Mouse (Mus musculus) midbrain, postnatal 0 days (tissue): Measurements from ENCODE around the gene Spire2. TPM values are rescaled to one million over a fixed set of nuclear protein-coding genes. Genes with fewer than 3 reads are reported as not detected.
A peak's percentile ranks its signal among the peaks of the same experiment; 100 is the strongest.

Source experiments
- ATAC-seq: fragments of 200-750 bp; cut with Nextera tagmentation; 2 replicates; pipeline ENCODE4 v1.8.0; 2017; ENCODE audit warnings: moderate number of reproducible peaks, mild to moderate bottlenecking, moderate TSS enrichment, moderate library complexity; ENCODE audit not compliant: low FRiP score
- DNase-seq: peaks from one replicate; pipeline ENCODE4 v3.0.0-alpha.2; 2015; ENCODE audit warnings: low spot score
- H3K27ac ChIP-seq: fragments of 300-500 bp; sonication (generic); 2 replicates; pipeline ENCODE4 v1.5.1; 2014; ENCODE audit warnings: low read depth, mild to moderate bottlenecking, low read length, mixed read lengths
- H3K27me3 ChIP-seq: fragments of 300-500 bp; sonication (generic); 2 replicates; pipeline ENCODE4 v1.6.1; 2014; ENCODE audit warnings: low read length, control low read depth, mixed read lengths; ENCODE audit not compliant: insufficient read depth
- H3K36me3 ChIP-seq: fragments of 300-500 bp; sonication (generic); 2 replicates; pipeline ENCODE4 v1.6.1; 2014; ENCODE audit warnings: low read length, control low read depth, mixed read lengths; ENCODE audit not compliant: insufficient read depth
- H3K4me1 ChIP-seq: fragments of 300-500 bp; sonication (generic); 2 replicates; pipeline ENCODE4 v1.6.1; 2014; ENCODE audit warnings: mild to moderate bottlenecking, control low read depth, antibody characterized with exemption, low read length, mixed read lengths; ENCODE audit not compliant: insufficient read depth
- H3K4me2 ChIP-seq: fragments of 300-500 bp; sonication (generic); 2 replicates; pipeline ENCODE4 v1.6.1; 2014; ENCODE audit warnings: low read depth, mild to moderate bottlenecking, low read length, mixed read lengths; ENCODE audit not compliant: poor library complexity, severe bottlenecking
- H3K4me3 ChIP-seq: fragments of 300-500 bp; sonication (generic); 2 replicates; pipeline ENCODE4 v1.5.1; 2014; ENCODE audit warnings: low read depth, mild to moderate bottlenecking, low read length, moderate library complexity
- H3K9ac ChIP-seq: fragments of 300-500 bp; sonication (generic); replicated peaks from 2 replicates; pipeline ENCODE4 v1.6.1; 2014; ENCODE audit warnings: mild to moderate bottlenecking, low read length, moderate library complexity, mixed read lengths; ENCODE audit not compliant: poor library complexity, severe bottlenecking
- H3K9me3 ChIP-seq: fragments of 300-500 bp; sonication (generic); 2 replicates; pipeline ENCODE4 v1.6.1; 2016; ENCODE audit warnings: low read length, control low read depth
- CTCF ChIP-seq: IDR thresholded peaks from 2 replicates; pipeline ENCODE4 v1.5.1; 2016; ENCODE audit warnings: antibody characterized with exemption, mild to moderate bottlenecking
- WGBS: fragments of 180-500 bp; shearing (Covaris S2); extraction: QIAGEN DNeasy Blood & Tissue Kit; methylation state at CpG from one replicate; pipeline ENCODE4 v1.1.7; 2014; 5-methylcytosine and 5-hydroxymethylcytosine counted together
- polyA plus RNA-seq: library from polyadenylated mRNA; unstranded; fragments of >200 nt; fragmentation: Nextera tagmentation; extraction: Ambion mirVana; gene quantifications from 2 replicates; pipeline ENCODE4 v1.2.1, GENCODE M21; 2015
- total RNA-seq: library from RNA; depleted of rRNA; stranded (reverse); fragments of >200 nt; gene quantifications from 2 replicates; pipeline ENCODE4 v1.2.3, GENCODE M21; 2014

Gene Spire2
- total and polyA plus RNA-seq, 2 experiments from 2014 or later: 28.0 to 44.1 TPM

DNA sequence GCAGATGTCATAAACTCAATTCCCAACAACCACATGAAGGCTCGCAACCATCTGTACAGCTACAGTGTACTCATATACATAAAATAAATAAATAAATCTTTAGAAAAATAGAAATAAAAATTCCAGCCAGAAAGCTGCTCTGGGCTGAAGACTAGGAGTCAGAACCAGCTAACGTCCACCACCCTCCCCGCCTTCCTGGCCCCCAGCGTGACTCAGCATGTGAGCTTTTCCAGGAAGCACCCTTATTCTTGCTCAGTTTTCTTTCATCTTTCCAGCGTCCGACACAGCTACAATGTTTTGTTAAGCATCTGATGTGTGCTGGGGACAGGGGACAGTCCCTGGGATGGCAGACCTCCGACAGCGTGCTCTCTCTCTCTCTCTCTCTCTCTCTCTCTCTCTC lies 12.6 kb downstream of the Spire2 start:
- 87% methylated on average over 8 of the region's 8 CpGs for WGBS

DNA sequence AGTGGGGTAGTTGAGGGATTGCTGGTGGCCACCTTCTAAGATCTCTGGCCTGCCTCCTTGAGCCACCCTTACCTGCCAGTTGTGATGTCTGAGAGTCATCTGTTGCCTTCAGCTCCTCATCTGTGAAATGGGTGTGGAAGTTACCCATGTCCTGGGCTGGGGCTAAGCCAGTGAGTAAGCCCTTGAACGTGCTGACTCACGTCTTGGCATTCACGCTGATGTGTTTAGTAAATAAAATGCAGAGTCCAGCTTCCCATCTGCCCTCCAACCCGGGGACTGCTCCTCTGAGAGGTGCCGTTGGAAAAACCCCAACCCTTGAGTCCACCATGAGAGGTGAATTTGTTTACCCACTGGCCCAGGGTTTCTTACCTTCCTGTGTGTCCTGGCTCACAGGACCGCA lies 13.3 kb downstream of the Spire2 start:
- Histone ChIP-seq H3K4me1 (no peaks in the 10 kb centered on the region), H3K27me3 (no peaks in the 10 kb centered on the region), H3K9me3 (no peaks in the 10 kb centered on the region), H3K4me2 (no peak overlapping the region), H3K36me3 (peaks cover 8% of the 10 kb centered on the region; the same call in 1 of the 2 replicates), H3K27ac (no peak overlapping the region), H3K4me3 (no peak overlapping the region), H3K9ac (no peak overlapping the region)
- WGBS: 85% methylated on average over 6 of the region's 6 CpGs
- DNase-seq (no peak), ATAC-seq (no peak)
- TF ChIP-seq CTCF: no peak

More for the DNA sequence above, 12.6 kb downstream of the Spire2 start:
- Histone ChIP-seq H3K4me2 (no peak overlapping the region), H3K27ac (no peak overlapping the region), H3K4me1 (no peaks in the 10 kb centered on the region), H3K9me3 (no peaks in the 10 kb centered on the region), H3K27me3 (no peaks in the 10 kb centered on the region), H3K4me3 (no peak overlapping the region), H3K36me3 (peaks cover 8% of the 10 kb centered on the region; the same call in 1 of the 2 replicates), H3K9ac (no peak overlapping the region)
- TF ChIP-seq CTCF: no peak
- ATAC-seq: no peak
- no peak for DNase-seq

GRCm38 (mm10) chr8:123347293-123347692 lies 14.8 kb downstream of the Spire2 start:
- no peaks in the 10 kb centered on the region for H3K4me1 ChIP-seq
- no peak overlapping the region for H3K27ac ChIP-seq
- H3K4me3 ChIP-seq: no peak overlapping the region
- no peak for DNase-seq
- H3K9me3 ChIP-seq: no peaks in the 10 kb centered on the region
- H3K4me2 ChIP-seq: no peak overlapping the region
- peaks cover 8% of the 10 kb centered on the region; the same call in 1 of the 2 replicates for H3K36me3 ChIP-seq
- H3K9ac ChIP-seq: no peak overlapping the region
- H3K27me3 ChIP-seq: no peaks in the 10 kb centered on the region
- no peak for ATAC-seq
- 74% methylated on average over 2 of the region's 2 CpGs for WGBS
- no peak for TF ChIP-seq CTCF

DNA sequence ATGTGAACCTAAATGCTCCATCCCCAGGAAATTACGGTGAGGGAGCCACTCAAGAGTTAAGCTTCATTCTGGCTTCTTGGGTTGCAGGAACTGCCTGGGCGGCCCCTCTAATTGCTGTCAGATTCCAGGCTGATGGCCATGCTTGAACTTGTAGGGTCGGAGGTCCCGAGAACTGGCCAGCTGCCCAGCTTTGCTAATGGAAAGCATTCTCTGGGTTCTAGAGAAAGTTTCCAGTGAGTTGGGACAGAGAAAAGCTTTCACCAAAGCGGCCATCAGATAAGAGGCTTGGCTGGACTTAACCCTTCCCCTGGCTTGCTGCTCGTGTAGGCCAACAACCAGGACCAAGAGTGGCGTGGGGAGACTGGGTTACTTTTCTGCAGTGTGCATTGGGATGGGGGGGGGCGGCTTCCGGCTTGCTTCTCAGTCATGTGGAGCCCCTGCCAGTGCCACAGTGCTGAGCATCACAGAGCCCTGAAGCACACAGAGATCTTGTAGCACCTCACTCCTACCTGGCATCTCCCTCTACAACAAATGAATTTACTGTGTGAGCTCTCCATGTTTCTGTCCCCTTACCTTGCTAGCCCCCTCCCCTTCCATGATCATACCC lies 15.8 kb downstream of the Spire2 start:
- TF ChIP-seq CTCF: no peak
- H3K27me3 ChIP-seq: no peaks in the 10 kb centered on the region
- WGBS: 65% methylated on average over 9 of the region's 9 CpGs
- H3K9me3 ChIP-seq: no peaks in the 10 kb centered on the region
- no peak overlapping the region for H3K9ac ChIP-seq
- no peak overlapping the region for H3K27ac ChIP-seq
- peaks cover 8% of the 10 kb centered on the region; the same call in 1 of the 2 replicates for H3K36me3 ChIP-seq
- H3K4me3 ChIP-seq: no peak overlapping the region
- peak; percentile 63 for DNase-seq
- no peaks in the 10 kb centered on the region for H3K4me1 ChIP-seq
- no peak for ATAC-seq
- no peak overlapping the region for H3K4me2 ChIP-seq

DNA sequence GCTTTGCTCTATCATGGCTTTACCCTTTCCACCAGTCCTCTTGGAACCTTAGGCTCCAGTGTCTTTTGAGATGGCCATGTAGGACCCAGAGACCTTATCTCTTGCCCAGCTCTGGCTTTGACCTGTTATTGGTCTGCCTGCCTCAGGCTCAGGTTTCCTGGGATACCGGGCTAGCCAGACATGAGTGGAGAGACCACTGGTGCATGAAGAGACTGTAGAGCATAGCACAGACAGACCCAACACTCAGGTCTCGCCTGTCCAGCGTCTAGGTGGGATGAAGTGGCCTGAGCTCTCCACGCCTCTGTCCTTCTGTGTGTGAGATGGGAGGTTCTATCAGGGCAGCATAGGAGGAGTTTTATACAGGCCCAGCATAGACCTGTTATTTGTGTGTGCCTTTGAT lies 16.6 kb downstream of the Spire2 start:
- WGBS: 75% methylated on average over 4 of the region's 4 CpGs
- ATAC-seq (no peak), DNase-seq (no peak)
- no peaks in the 10 kb centered on the region for H3K4me1 ChIP-seq
- H3K4me2 ChIP-seq: no peak overlapping the region
- H3K27me3 ChIP-seq: no peaks in the 10 kb centered on the region
- no peaks in the 10 kb centered on the region for H3K9me3 ChIP-seq
- H3K27ac ChIP-seq: no peak overlapping the region
- TF ChIP-seq CTCF: no peak
- H3K36me3 ChIP-seq: peaks cover 8% of the 10 kb centered on the region; the same call in 1 of the 2 replicates
- no peak overlapping the region for H3K9ac ChIP-seq
- no peak overlapping the region for H3K4me3 ChIP-seq

DNA sequence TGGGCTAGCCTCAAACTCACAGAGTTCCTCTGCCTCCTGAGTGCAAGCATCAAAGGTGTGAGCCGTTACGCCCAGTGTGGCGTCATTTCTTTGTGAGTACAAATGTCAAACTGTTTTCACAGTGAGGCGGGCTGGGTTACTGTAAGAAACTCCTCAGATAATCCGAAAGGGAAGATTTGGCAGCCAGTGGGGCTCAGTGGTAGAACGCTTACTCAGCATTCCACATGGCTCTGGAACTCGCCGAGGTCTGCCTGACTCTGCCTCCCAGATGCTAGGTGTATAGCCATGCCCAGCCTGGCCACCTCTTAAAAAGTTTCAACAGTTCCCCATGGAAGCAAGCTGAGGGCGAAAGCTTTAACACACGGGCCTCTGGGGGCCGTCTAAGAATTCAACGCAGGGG lies 19.6 kb downstream of the Spire2 start:
- Histone ChIP-seq H3K27ac (no peak overlapping the region), H3K9me3 (no peaks in the 10 kb centered on the region), H3K4me1 (no peaks in the 10 kb centered on the region), H3K4me3 (no peak overlapping the region), H3K27me3 (no peaks in the 10 kb centered on the region), H3K36me3 (peaks cover 22% of the 10 kb centered on the region), H3K4me2 (no peak overlapping the region), H3K9ac (no peak overlapping the region)
- DNase-seq: no peak
- TF ChIP-seq CTCF: no peak
- ATAC-seq: no peak
- WGBS: 87% methylated on average over 12 of the region's 12 CpGs
